Mouse (Mus musculus) kidney, postnatal 4 days (tissue): Measurements from ENCODE around the gene Slc17a2.
"Not testable (repeated sequence)": the region's sequence is repeated elsewhere in the genome, so short reads cannot be mapped to it uniquely, and the experiment has no call there.

Source experiments
- DNase-seq, 2 experiments: peaks; one replicate each; pipeline ENCODE4 v3.0.0; 2021; ENCODE audit warnings: mixed read lengths in 2 of 2

Gene Slc17a2

DNA sequence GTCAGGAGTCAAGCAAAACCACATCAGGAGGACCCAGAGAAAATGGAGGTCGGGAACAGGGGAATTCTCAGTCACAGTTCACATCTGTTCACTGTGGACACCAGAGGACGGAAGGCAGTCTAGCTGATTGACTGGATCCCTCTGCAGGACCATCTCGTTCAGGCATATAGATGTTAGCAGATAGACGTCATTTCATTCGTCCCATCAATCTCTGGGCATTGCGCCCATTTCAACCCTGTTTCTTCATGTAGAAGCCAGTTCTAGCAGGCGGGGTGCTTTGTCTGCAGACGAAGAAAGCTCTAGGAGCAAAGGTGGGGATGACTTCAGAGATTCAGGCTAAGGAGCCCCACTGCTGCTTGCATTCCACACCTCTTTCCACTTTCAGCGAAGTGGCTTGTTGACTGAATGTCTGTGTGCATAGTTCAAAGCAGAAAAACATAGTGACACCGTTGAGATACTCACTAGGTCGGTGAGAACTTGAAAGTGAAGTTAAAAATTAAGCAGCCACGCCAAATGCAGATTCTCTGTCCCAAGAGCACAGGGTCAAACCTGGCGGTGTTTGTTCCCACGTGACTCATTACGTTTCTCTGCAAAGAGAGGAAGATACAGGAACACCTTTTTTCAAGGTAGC lies at the start of gene Slc17a2:
Gene Slc17a2 (plus strand): TSS at position 572 of the 631 bp plus-strand sequence.
- DNase-seq, result peak in 1 of 2 experiments; percentile 6

GRCm38 (mm10) chr13:23757211-23757773 lies 49.5 kb upstream of the Slc17a2 start:
- peak in 1 of 2 experiments; percentile 56 for DNase-seq

DNA sequence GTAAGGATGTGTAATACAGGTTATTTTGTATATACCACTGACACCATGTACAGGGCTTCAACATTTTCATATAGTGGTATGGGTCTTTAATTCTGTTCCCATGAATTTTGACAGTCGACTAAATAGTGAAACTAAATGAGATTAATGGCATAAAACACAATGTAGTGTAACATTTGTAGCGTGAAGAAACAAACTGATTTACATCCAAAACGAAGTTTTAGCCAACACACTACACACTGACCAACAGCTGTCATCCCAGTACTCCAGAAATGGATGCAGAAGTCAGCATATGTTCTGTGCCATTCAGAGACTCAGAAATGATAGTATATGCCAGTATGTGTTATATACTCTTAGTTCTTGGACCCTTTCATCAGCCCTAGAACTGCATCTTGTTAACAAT lies 48.9 kb upstream of the Slc17a2 start:
- DNase-seq, result no peak

- DNase-seq, result no peak
Observed at GRCm38 (mm10) chr13:23759251-23759771, 47.5 kb upstream of the Slc17a2 start.

GRCm38 (mm10) chr13:23759916-23760239 lies 46.9 kb upstream of the Slc17a2 start:
- DNase-seq, result peak in 1 of 2 experiments; percentile 50

- DNase-seq, result peak in 1 of 2 experiments; percentile 46
Observed at GRCm38 (mm10) chr13:23760240-23760971, 46.4 kb upstream of the Slc17a2 start.

GRCm38 (mm10) chr13:23760972-23761864 lies 45.6 kb upstream of the Slc17a2 start, which contains the start of gene Hist1h4a:
Gene Hist1h4a (minus strand): TSS chr13:23761230.
- peak; percentile 99 for DNase-seq

DNA sequence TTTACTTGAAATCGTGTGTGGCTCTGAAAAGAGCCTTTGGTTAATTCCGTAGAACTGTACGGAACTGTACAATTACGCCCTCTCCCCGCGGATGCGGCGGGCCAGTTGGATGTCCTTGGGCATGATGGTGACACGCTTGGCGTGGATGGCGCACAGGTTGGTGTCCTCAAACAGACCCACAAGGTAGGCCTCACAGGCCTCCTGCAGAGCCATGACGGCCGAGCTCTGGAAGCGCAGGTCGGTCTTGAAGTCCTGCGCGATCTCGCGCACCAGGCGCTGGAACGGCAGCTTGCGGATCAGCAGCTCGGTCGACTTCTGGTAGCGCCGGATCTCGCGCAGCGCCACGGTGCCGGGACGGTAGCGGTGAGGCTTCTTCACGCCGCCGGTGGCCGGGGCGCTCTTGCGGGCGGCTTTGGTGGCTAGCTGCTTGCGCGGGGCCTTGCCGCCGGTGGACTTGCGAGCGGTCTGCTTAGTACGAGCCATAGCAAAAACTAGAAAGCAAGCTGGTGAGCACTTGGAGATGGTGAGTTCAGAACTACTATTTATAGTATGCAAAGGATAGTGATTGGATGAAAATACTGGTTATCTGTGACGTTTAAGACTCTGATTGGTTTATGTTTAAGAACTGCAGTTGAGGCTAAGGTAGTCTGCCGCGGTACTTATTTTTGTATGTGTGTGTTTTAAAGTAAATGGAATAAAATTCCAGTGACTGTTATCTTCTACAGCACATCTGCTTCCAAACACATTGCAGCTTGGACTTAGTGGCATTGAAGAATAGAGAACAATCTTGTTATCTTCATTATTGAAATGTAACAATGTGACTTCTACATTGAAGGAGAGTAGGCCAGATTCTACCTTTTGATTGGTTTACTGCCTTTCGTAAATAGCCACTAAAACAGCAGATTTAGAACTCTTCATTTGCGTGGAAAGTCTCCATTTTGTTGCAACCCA lies 44.6 kb upstream of the Slc17a2 start, which contains the start of gene Hist1h3a:
Gene Hist1h3a (minus strand): TSS at position 516 of the 951 bp plus-strand sequence.
- peak; percentile 58 to 75 for DNase-seq

- no peak for DNase-seq
Observed at GRCm38 (mm10) chr13:23763242-23763585, 43.6 kb upstream of the Slc17a2 start.

DNA sequence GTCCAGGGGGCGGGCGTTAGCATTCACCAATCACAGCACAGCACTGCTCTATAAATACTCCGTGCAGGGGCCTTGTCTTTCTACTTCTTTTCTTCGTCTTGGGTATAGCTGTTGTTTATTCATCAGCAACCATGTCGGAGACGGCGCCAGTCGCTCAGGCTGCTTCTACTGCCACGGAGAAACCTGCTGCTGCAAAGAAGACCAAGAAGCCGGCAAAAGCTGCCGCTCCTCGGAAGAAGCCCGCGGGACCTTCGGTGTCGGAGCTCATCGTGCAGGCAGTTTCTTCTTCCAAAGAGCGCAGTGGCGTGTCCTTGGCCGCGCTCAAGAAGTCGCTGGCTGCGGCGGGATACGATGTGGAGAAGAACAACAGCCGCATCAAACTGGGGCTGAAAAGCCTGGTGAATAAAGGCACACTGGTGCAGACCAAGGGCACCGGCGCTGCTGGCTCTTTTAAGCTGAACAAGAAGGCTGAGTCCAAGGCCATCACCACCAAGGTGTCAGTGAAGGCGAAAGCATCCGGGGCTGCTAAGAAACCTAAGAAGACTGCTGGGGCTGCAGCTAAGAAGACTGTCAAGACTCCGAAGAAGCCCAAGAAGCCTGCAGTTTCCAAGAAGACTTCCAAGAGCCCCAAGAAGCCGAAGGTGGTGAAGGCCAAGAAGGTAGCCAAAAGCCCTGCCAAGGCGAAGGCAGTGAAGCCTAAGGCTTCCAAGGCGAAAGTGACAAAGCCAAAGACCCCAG lies 43.0 kb upstream of the Slc17a2 start, which contains the start of gene Hist1h1a:
Gene Hist1h1a (plus strand): TSS at position 81 of the 738 bp plus-strand sequence.
- peak; percentile 88 to 93 for DNase-seq

GRCm38 (mm10) chr13:23764324-23765171 lies 42.2 kb upstream of the Slc17a2 start:
- no peak for DNase-seq

DNA sequence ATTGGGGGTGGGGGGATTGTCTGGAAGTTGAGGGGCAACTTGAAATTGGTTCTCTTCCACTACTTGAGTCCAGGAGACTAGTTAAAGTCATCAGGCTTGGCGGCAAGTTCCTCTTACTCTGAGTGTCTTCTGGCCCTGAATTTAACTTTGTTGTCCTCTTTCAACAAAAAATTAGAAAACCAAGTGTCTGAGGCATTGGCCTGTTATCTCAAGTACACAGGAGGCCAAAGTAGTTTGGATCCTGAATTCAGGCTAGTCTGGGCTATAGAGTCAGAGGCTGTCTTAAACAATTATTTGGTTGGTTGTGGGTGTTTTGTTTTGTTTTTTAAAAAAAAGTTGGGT lies 41.6 kb upstream of the Slc17a2 start:
- DNase-seq, result no peak

GRCm38 (mm10) chr13:23766772-23767171 lies 40.0 kb upstream of the Slc17a2 start:
- DNase-seq, result no peak

DNA sequence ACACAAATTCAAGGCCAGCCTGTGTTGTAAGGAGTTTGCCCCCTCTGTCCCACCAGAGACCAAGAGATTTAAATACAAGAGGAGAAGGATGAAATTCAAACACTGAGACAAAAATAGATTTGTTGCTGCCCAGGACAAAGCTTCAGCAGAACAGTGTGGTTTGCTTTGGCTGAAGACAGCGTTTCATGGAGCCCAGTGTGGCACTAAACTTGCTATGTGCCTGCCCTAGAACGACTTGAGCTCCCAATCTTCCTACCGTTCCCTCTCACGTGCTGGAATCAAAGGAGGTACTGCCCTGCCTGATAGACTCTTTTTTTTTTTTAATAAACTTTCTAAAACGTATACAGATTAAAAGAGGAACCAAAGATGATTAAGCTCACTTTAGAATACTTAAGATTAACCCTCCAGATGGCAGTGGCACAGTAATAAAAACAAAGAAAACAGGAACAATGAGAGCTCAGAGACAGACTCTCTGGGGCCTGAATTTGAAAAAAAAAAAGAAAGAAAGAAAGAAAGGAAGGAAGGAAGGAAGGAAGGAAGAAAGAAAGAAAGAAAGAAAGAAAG lies 37.9 kb upstream of the Slc17a2 start:
- no peak for DNase-seq

- not testable (repeated sequence) for DNase-seq
Observed at GRCm38 (mm10) chr13:23769613-23770012, 37.2 kb upstream of the Slc17a2 start, which contains the start of gene Trim38. Gene Trim38 (plus strand): TSS chr13:23769913.

DNA sequence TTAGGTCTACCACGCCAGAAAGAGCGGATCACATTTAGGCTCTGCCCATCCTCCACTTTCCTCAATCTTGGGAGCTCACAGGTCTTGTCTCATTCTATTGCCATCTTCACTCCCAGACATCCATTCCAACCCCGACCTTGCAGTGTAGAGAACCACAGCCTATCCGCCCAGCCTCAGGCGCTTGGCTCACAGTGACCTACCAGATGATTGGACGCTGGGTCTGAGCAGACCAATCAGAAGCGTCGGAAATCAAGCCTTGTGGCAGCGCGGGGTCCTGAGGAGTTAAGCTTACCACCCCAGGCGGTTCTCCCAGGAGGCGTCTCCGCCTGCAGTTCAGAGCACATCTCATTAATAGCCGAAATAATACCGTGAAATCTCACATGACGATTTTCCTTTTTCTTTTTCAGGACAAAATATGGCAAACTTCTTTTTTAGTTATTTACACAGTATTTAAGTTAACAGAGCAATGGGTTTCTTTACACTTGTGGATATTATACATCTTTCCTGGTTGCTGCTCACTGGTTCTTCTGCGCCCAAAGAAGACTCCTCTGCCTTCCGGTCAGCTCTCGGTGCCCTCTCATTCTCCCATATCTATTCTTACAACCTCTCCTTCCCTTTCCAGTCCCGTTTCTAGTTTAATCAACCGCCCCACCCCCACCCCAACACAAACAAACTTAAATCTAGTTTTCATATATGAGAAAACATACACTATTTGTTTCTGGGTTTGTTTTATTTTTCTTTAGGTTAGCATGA lies 34.1 kb upstream of the Slc17a2 start:
- peak; percentile 51 to 63 for DNase-seq

DNA sequence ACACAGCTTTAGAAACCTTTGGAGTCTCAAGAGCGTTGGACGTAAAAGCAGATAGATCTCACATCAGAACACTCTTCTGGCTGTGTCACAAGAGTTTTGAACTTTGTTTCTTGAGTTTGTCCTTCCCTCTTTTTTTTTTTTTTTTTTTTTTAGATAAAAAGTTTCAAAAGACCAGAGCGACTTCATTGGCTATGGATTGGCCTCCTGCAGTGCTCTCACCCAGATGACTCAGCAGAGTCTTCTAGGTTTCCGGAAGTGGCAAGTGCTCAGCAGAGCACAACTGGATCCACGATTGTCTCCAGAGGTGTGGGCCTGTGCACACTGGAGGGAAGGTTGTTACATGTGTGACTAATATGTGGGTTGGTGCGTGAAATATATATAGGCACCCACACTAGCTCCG lies 28.5 kb upstream of the Slc17a2 start:
- no peak for DNase-seq

DNA sequence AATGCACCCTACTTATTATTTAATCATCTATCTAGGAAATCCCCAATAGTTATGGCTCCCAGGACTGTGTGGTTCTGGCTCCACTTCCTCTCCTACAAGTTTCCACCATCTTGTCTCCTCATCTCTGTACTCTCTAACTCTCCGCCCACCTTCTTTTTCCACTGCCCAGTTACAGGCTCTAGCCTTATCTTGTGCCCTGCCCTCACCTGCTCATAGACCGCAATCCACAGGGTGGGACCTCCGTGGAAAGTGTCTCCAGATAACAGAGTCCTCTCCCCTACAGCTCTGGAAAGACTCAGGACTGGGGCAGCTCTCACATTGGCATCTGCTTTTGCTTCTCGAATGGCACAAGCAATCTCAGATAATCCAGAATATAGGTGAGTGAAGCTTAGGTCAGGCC lies 27.8 kb upstream of the Slc17a2 start:
- no peak for DNase-seq

GRCm38 (mm10) chr13:23792520-23792919 lies 14.3 kb upstream of the Slc17a2 start:
- peak; percentile 56 to 59 for DNase-seq
